Mouse (Mus musculus): ENCODE data around the gene Pnpla2.

The Pnpla2 gene

DNA sequence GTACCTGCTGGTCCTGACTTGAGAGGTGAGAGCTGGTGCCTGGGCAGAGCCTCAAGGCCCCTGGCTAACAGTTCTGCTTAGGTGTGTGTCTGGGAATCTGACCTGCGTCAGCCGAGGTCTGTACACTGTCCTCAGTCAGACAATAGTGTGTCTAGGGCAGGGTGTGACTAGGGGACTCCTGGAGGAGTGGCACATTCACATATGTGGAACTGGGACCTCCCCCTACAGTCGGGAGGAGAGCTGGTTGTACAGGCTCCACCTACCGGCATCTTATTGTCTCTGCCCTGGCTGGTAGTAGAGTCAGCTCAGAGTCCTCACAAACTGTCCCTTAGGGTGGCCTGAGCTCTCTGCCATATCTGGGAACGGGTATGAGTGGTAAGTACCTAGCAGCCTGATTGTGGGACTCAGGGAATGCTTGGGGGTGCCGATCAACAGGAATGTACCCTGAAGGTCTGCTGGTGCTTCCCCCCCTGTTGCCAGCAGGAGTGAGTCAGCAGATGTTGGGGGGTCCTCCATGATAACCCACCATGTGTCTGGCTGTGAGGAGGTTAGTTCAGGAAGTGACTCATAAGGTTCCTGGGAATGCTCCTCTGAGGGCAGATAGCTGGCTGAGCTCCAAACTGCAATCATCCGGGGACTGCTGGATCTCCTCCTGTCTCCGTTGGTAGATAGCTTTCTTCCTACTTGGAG lies 13.7 kb downstream of the Pnpla2 start:
- peak; percentile 72 to 85 for DNase-seq

DNA sequence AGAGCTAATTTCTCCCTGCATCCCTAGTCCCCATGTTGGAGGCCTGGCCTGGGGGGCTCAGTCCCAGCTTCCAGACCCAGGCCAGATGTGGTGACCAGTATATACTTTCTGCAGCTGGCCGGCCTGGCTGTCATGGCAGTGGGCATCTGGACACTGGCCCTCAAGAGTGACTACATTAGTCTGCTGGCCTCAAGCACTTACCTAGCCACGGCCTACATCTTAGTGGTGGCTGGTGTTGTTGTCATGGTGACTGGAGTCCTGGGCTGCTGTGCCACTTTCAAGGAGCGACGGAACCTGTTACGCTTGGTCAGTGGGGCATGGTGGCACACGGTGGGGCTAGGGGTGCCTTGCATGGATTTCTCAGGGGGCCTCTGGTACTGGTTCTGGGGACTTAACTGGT lies 14.4 kb downstream of the Pnpla2 start:
- peak in 1 of 2 experiments; percentile 39 for DNase-seq

DNA sequence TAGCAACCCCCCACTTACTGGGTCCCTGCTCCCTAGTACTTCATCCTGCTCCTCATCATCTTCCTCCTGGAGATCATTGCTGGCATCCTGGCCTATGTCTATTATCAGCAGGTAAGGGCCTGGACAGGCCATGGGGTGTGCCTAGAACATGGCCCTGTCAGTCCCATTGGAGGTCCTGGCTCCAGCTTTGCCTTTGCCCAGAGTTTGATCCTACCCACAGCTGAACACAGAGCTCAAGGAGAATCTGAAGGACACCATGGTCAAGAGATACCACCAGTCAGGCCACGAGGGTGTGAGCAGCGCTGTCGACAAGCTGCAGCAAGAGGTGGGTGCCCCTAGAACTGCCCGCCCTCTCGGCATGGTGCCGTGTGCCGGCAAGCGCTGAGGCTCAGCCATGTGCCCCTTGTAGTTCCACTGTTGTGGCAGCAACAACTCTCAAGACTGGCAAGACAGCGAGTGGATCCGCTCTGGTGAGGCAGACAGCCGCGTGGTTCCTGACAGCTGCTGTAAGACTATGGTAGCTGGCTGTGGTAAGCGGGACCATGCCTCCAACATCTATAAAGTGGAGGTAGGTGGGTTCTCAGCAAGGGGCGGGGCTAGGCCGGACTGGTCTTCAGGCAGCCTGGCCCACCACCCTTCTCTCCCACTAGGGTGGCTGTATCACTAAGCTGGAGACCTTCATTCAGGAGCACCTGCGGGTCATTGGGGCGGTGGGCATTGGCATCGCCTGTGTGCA lies 15.1 kb downstream of the Pnpla2 start:
- DNase-seq: no peak

DNA sequence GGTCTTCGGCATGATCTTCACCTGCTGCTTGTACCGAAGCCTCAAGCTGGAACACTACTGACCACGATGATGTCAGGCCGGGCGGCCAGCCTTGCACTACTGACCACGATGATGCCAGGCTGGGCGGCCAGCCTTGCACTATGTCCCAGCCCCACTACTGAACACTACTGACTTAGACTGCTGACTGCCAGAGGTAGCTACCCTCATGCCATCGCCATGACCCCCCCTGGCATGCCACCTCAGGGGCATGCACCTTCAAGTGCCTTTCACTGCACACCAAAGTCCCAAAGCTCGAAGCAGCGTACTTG lies 15.6 kb downstream of the Pnpla2 start:
- DNase-seq: no peak

DNA sequence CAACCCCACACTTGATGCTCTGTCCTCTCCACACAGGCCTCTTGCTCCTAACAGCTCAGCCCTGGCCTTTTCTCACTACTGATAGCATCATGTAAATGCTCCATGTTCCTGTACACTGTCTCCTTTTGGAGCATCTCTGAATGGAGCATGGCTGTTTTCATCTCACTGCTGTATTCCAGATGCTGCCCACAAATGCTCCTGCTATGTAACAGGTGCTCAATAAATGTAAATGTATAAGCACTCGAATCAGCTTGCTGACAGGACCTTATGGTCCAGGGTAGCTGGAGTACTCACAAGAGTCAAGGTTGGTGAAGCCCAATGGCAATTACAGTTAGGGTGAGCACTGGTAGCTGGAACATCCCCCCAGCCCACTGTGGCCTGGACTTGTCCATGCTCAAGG lies 16.2 kb downstream of the Pnpla2 start:
- no peak for DNase-seq

DNA sequence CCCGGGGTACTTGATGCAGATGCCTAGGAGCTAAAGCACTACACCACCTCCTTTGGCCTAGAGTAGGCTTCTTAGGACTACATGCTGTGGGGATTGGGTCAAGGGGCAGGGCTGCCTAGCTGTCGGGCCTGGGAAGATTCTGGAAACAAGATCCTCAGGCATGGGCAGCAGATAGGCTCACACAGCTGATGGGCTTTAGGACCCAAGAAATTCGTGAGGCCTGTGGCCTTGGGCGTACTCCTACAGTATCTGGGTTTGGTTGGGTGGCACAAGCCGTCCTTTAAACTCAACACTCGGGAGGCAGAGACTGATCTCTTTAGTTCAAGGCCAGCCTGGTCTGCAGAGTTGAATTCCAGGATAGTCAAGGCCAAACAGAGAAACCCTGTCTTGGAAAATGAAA lies 17.2 kb downstream of the Pnpla2 start:
- DNase-seq: no peak

DNA sequence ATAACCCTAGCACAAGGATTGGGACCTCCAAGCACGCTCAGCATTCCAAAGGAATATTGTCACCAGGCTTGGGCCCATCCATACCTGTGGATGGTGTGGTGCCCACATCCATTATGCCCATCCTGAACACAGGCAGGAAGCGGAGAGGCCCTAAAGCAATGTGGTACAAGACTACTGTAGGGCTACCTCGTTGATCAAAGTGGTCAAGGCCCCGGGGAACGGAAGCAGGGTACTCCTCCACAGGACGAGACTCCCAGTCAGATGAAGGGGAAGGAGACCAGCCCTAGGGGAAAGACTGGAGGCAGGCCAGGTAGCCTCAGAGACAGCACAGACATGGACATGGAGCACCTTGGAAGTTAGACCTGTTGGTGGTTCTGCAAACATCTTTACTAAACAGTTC lies 17.8 kb downstream of the Pnpla2 start:
- no peak for DNase-seq

DNA sequence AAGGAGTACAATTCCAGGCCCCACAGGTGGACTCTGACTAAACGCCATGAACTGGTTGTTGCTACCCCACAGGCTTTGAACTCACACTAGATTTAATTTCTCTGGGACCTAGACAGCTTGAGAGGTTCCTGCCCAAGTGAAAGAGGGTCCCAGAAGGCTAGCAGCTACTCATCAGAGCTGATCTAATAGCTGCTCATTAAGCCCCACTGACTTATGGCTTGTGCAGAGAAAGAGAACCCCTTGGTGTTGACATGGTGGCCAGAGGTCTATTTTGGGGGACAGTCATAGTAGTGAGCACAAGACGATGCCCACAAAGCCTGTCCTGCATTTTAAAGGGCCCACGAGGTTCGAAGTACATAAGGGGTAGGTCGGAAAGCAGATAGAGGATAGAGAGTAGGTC lies 19.2 kb downstream of the Pnpla2 start:
- DNase-seq: no peak

DNA sequence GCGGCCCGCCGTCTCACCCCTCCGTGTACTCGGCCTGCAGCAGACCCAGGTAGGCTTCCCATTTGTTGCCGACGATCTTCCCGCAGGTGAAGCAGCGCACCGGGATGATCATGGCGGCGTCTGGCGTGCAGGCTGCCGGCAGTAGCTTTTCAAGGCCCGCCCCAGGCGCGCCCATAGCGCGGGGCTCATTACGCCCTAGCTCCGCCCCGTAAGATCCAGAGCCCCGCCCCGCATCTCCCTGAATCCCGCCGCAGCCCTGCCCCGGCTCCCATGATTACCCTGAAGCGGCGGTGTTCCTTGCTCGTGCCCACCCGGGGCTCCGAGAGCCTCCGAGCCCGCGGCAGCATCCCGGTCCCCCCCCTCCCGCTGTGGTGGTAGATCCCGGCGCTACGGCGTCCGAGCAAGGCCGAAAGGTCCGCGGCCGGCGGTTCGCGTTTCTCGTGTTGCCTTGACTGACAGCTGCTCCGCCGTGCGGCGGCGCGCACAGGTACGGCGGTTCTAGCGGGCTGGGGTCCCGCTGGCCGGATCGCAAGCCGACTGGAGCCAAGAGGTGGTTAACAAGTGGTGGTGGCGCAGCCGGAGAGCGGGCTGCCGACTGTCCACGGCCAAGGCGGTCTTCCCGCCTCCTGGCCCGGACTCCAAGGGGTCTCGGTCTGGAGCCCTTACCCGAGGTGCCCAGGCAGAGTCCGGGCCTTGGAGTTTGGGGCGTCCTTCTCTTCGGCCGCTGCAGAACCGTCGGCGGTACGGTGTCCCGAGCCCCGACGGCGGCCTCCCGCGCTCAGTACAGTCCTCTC lies 20.2 kb downstream of the Pnpla2 start, which contains the start of the genes Polr2l and Tspan4:
TSS of gene Polr2l (minus strand) at position 122 of the 794 bp plus-strand sequence.
TSS of gene Tspan4 (plus strand) at position 230 of the 794 bp plus-strand sequence.
- DNase-seq: peak; percentile 87 to 93

DNA sequence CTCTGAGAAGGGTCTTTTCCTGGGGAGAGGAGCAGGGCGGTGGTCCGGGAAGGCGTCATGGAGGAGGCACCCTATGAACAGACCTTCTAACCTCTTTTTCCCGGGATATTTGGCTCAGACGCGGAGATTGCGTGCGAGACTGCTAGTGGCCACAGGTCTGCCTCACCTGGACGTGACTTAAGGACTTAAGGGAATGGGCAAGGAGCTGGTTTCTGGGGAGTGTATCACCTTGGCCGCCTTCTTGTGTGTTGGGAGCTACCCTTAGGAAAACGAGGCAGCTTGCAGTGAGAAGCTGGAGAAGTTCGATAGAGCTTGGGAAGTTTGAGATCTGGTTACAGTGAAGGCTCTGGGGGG lies 20.8 kb downstream of the Pnpla2 start:
- no peak for DNase-seq

DNA sequence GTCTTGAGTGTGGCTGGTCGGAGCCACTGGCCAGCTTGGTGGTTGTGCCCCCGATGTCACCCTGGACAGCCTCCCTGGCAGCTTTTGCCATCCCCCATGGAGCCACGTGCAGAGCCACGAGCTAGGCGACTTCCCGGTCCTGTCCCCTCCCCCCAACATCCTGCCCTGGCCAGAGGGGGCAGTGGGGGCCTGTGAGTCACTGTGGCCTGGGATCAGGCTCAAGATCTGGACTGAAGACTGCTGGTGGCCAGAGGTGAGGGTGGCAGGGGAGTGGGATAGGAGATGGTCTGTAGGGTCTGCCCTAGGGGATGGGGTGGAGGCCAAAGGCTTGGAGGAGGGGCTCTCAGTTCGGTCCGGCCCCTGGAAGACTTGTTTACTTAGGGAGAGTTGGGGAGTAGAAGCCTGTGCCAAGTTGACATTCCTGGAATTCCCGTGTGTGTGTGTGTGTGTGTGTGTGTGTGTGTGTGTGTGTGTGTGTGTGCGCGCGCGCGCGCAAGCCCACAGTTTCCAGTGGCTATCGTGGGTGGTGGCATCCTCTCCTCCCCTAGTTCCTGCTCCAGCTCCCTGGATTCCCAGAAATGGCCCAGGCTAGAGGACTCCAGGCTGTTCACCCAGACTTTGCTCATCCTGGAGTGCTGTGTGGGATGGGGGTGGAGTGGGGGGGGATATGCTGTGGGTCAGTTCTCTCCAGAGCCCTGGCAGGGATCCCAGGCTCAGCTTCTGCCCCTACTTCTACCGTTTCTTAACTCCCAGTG lies 21.4 kb downstream of the Pnpla2 start:
- DNase-seq: peak; percentile 87 to 93

DNA sequence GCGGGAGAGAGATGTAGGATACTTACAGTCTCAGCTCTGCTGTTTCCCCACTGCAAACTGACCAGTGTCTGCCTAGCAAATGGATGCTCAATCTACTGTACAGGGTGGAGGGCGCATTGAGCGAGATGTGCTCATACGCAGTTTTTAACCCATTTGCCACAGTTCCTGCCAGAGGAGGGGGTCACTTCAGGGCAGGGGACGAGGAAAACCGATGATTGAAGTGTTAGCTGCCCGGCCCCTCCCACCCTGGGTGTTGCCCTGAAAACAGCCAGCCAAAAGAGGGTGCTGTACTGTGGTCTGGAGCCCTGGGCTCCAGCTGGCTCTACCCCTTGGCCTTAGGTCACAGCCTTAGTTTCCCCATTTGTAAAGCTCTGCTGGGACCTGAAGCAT lies 22.0 kb downstream of the Pnpla2 start:
- DNase-seq: no peak

DNA sequence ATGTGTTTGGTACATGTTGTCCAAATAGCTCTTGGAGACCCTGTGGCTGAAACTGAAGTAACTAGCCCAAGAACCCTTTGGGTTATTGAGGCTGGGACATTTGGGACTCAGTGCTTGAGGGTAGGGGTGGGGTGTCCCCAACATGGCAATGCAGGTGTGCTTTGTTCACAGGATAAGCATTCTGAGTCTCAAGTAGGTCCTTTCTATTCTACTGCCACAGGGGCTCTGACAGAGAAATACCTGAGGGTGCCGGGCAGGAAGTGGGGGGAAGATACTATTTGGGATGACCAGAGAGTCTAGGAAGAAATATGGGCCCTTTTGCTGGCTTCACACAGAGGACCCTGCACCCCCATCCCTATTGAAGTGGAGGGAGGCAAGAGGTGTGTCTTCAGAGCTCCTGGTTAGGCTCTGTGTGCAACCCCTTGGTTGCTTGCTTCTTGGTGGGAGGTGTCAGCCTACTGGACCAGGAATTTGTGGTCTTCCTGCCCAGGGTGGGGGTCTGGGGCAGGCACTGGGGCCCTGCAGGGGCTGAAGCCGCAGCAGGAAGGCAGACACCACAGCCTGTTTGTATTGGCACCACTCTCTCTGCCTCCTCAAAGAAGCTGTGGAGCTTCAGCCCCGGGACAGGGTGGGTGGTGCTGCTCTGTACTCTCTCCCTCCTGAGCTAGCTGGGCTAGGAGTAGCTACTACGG lies 22.7 kb downstream of the Pnpla2 start:
- DNase-seq: peak; percentile 50 to 66

DNA sequence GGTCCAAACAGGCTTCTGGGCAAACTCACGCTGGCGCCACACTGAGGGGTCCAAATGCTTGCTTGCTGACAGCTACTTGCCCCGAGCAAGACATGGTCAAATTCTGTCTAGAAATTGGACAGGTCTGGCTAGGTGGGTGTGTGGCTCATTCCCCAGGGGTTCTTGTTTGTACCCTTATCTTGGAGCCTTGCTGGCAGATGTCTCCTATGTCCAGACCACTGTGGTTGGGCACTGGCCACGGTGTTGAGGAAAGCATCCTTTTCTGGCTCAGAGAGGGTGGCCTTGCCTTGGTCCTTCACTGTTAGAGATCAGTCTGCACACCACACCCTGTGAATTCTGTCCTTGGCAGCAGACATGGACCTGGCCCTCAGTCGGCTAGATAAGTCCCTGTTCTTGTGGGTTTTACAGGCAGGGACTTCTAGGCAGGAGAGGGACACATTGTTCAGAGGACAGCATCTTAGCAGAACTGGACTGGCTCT lies 23.3 kb downstream of the Pnpla2 start:
- DNase-seq: no peak

DNA sequence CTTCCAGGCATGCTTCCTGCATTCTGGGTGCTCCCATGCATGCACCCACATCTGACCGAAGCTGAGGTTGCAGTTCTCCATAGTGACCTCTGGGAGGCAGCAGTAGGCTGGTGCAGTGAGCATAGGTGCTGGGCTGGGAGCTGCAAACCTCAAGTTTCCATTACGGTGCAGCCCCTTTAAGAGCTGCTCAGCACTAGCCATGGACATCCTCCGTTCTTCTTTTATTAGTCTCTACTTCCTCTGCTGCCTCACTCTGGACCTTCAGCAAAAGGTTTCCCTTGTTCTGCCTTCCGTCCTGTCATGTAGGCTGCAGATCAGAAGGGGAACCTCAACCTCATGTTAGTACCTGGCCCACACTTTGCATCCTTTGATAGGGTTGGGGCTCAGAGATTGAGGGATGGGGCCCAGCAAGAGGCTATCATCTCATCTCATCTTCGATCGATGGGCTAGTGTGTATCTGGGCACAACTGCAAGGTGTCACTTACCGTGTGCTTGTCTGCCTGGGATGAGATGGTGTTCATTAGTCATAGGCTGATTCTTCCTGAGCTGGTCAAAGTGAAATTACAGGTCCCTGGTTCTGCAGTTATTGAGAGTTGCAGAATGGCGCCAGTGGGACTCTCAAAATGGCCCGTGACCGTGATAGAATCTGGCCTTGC lies 26.0 kb downstream of the Pnpla2 start:
- DNase-seq: peak; percentile 68 to 80

DNA sequence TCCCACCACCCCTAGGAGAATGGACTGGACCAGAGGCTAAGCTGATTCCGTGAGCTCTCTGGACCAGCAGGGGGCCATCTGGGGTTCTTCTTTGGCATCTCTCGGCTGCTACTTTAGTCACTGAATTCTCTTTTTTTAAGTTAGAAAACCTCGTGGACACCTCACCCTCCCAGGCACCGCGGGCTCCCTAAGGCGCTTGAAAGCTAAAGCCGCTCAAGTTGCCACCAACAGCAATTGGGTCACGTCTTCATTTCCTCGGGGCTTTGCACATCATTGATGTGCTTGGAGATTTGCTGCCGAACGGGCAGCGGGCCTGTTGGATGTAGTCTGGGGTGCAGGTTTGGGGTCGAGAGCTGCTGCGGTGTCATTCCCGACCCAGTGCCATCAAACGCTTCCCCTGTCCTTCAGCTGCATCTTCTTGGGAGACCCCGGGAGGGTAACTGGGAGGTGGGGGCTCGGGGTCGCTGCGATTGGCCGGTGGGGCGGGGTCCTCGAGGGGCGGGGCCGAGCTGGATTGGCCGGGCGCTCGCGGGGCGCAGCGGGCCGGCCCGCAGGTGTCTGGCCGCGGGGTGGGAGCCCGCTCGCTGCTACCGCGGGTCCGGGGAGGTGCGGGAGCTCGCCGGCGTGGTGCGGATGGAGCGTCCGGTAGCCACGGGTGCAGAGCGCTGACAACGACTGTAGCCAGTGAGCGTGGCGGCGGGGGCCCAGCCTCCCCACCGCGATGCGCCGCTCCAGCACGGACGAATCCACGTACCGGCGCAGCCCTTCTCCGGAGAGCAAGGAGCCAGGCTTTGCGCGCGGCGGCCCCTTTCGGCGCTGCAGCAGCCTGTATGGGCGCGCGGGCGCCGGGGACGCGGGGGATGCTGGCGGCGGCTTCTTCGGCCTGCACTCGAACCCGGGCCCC lies 26.8 kb downstream of the Pnpla2 start:
- peak; percentile 78 to 85 for DNase-seq

DNA sequence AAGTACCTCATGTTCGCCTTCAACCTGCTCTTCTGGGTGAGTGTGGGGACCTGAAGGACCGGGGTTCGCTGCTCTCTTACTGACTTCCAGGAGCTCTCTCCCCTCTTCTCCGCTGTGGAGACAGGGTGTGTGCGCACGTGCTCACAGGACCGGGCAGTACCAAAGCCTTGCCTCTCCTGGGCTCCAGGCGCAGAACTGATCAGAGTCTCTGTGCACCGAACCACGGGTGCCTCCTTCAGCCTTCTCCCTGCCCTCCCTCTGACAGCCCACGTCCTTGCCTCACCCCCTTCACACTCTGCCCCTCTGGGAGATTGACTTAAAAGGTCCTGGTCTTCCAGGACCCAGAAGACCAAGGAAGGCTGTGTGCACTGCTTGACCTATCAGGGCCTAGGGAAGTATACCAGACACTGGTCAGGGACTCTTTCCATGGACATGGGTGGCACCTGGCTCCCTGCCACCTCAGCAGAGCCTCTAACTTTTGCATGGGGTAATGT lies 27.6 kb downstream of the Pnpla2 start:
- DNase-seq: no peak

DNA sequence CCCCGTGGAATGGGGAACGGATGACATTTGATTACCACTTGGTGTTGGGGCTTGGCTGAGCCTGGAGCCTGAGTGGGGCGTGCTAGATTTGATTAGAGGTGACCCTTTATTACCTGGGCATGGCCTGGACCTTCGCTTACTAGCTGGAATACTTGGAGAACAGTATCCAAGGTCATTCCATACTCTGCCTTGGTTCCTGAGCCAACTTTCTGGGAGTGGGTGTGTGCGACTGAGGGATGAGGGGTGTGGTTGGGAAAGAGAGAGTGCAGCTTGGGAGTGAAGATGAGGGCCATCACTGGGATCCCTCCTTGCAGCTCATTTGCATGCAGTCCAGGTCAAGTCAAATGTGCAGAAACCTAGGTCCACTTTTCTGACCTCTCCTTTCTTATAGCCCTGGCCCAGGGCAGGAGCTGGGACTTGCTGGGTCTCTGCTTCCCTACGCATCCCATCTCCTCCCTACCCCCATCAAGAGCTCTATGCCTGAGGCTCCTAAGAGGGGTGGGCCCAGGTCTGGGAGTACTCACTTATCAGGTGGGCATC lies 28.2 kb downstream of the Pnpla2 start:
- DNase-seq: no peak

DNA sequence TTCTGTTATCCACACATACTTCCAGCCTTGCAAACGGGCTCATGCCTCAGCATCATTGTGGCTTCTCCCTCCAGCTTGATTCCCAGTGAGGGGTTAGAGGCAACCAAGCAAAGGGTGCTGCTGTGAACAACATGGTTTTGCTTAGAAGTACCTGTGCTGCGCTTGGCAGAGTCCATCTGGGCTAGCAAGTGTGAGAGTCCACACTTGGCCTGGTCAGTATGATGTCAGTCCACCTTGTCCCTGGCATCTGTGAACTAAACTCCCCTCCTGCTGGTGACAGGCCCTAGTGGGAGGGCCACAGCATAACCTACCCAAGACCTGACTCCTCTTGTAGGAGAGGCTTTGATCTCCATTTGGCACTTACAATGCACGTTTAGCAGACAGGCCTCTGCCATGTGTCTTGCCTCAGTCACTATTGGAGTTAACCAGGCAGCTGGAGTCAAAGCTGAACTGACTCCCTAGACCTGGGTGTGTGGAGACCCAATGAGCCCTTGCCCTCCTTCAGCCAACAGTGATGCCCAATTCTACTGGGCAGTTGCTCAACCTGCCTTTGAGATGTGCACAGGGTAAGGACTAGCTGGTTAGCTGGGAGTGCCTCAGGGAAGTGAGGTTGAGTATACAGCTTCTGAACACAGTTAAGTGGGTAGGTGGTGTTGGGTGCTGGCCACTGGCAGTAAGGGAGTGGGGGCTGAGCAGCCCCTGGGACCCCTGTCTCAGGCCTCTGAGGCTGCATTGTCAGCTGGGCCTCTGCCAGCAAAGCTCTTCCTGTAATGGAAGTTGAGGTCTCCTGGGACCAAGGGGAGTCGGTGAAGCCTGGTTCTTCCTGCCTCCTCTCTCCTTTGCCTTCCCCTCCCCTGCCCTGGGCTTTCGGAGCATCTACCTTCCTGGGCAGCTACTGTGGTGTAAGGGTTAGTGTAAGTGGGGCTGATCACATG lies 29.5 kb downstream of the Pnpla2 start:
- DNase-seq: no peak
